Mouse (Mus musculus) limb, embryonic 15.5 days (tissue): ENCODE measurements around the gene Fermt2. TPM values are rescaled to one million over a fixed set of nuclear protein-coding genes. Genes with fewer than 3 reads are reported as not detected.
"Not testable (repeated sequence)": the region's sequence is repeated elsewhere in the genome, so short reads cannot be mapped to it uniquely, and the experiment has no call there.

ENCODE experiments used
- ATAC-seq: fragments of 200-750 bp; cut with Nextera tagmentation; 2 replicates; pipeline ENCODE4 v1.8.0; 2017; ENCODE audit warnings: low read depth, moderate TSS enrichment; ENCODE audit not compliant: insufficient number of reproducible peaks, low FRiP score, low TSS enrichment
- H3K27ac ChIP-seq: fragments of 300-500 bp; sonication (generic); 2 replicates; pipeline ENCODE4 v1.5.1; 2015; ENCODE audit warnings: moderate library complexity, mild to moderate bottlenecking, inconsistent platforms
- H3K27me3 ChIP-seq: fragments of 300-500 bp; sonication (generic); 2 replicates; pipeline ENCODE4 v1.6.1; 2015; ENCODE audit warnings: inconsistent platforms
- H3K36me3 ChIP-seq: fragments of 300-500 bp; sonication (generic); 2 replicates; pipeline ENCODE4 v1.6.1; 2015; ENCODE audit warnings: inconsistent platforms
- H3K4me1 ChIP-seq: fragments of 300-500 bp; sonication (generic); 2 replicates; pipeline ENCODE4 v1.6.1; 2015; ENCODE audit warnings: inconsistent platforms
- H3K4me2 ChIP-seq: fragments of 300-500 bp; sonication (generic); 2 replicates; pipeline ENCODE4 v1.6.1; 2015; ENCODE audit warnings: mild to moderate bottlenecking, inconsistent platforms
- H3K4me3 ChIP-seq: fragments of 300-500 bp; sonication (generic); 2 replicates; pipeline ENCODE4 v1.5.1; 2015; ENCODE audit warnings: mild to moderate bottlenecking, inconsistent platforms
- H3K9ac ChIP-seq: fragments of 300-500 bp; sonication (generic); 2 replicates; pipeline ENCODE4 v1.6.1; 2015; ENCODE audit warnings: inconsistent platforms
- H3K9me3 ChIP-seq: fragments of 300-500 bp; sonication (generic); 2 replicates; pipeline ENCODE4 v1.6.1; 2016; ENCODE audit warnings: inconsistent platforms
- WGBS: fragments of 180-500 bp; shearing (Covaris S2); methylation state at CpG from one replicate; pipeline ENCODE4 v1.1.7; 2015; 5-methylcytosine and 5-hydroxymethylcytosine counted together
- polyA plus RNA-seq: library from polyadenylated mRNA; unstranded; fragments of >200 nt; fragmentation: Nextera tagmentation; extraction: Ambion mirVana; gene quantifications from 2 replicates; pipeline ENCODE4 v1.2.1, GENCODE M21; 2015

Gene Fermt2
- polyA plus RNA-seq, 1 experiment from 2014 or later, result 136 TPM

DNA sequence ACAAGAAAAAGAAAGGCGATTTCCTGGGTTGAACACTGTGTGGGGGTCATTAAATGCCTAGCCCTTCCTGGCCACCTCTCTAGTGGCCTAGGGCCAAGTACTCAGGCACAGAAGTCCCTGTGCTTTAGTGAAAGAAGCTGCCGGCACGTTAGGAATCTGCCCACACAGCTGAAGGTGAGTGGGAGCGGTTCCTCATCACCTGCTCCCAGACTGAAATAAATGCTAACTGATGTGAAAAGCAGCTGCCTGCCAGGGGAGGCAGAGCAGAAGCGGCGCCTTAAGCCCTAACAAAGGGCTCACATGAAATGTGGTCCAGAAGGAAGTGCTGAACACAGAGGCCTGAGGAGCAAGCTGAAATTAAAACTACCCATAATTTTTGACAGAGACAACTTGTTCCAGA lies 22.9 kb downstream of the Fermt2 start:
- no peak overlapping the region for H3K4me2 ChIP-seq
- peaks cover 43% of the 10 kb centered on the region for H3K4me1 ChIP-seq
- WGBS, result 7% methylated on average over 6 of the region's 6 CpGs
- peak overlapping the region; percentile 47; the same call in 1 of the 2 replicates for H3K27ac ChIP-seq
- H3K27me3 ChIP-seq, result no peaks in the 10 kb centered on the region
- ATAC-seq, result no peak
- no peak overlapping the region for H3K9ac ChIP-seq
- H3K9me3 ChIP-seq, result no peaks in the 10 kb centered on the region
- H3K4me3 ChIP-seq, result no peak overlapping the region
- H3K36me3 ChIP-seq, result peaks cover 14% of the 10 kb centered on the region

DNA sequence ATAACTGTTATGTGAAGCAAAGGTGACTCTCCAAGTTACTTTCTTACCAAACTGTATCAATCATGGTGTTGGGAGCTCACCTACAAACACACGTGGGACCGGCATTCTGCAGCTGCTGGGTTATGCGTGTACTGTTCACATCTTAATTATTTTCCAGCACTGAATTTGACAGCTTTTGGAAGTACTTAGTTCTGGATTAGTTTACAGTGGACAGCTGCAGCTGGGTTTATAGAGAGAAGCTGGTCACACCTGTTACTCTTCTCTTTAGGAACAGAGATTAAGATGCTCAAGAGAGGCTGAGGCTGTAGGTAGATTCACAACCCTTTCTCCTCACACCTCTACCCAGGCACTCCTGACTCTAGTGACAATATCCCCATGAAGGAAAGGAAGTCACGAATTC lies 23.8 kb downstream of the Fermt2 start:
- H3K9me3 ChIP-seq, result no peaks in the 10 kb centered on the region
- H3K36me3 ChIP-seq, result peaks cover 14% of the 10 kb centered on the region
- peaks cover 41% of the 10 kb centered on the region for H3K4me1 ChIP-seq
- no peak overlapping the region for H3K9ac ChIP-seq
- no peaks in the 10 kb centered on the region for H3K27me3 ChIP-seq
- no peak overlapping the region for H3K4me3 ChIP-seq
- WGBS, result 80% methylated on average over 4 of the region's 4 CpGs
- no peak overlapping the region for H3K4me2 ChIP-seq
- ATAC-seq, result no peak
- H3K27ac ChIP-seq, result no peak overlapping the region

DNA sequence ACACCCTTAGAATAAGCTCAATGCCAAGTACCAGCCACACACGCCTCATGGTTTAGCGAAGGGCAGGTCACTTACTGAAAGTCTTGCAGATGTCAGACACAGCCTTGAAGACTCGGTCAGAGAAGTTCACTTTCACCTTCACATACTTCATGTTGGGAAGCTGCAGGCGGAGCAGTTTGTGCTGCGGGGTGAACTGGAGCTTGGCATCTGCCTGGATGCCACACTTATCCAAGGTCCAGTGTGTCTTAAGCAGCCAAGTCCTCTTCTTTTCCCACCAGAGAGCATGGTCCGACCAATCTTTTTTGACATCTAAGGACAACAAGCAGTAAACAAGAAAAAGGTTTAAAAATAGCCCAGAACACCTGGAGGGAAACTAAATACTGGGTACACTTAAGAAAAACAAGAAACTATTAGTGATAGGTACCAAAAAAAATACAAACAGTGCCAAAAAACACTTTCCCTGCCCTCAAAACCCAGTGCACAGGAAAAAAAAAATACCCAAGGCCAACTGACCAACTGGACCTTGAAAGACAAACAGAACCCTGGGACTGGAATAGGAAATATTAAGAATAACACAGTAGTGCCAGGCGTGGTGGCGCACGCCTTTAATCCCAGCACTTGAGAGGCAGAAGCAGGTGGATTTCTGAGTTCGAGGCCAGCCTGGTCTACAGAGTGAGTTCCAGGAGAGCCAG lies 25.4 kb downstream of the Fermt2 start:
- peaks cover 22% of the 10 kb centered on the region for H3K36me3 ChIP-seq
- H3K27ac ChIP-seq, result no peak overlapping the region
- no peaks in the 10 kb centered on the region for H3K27me3 ChIP-seq
- H3K4me3 ChIP-seq, result no peak overlapping the region
- ATAC-seq, result no peak
- H3K4me2 ChIP-seq, result no peak overlapping the region
- 84% methylated on average over 10 of the region's 10 CpGs for WGBS
- no peaks in the 10 kb centered on the region for H3K9me3 ChIP-seq
- H3K9ac ChIP-seq, result no peak overlapping the region
- peaks cover 29% of the 10 kb centered on the region for H3K4me1 ChIP-seq

DNA sequence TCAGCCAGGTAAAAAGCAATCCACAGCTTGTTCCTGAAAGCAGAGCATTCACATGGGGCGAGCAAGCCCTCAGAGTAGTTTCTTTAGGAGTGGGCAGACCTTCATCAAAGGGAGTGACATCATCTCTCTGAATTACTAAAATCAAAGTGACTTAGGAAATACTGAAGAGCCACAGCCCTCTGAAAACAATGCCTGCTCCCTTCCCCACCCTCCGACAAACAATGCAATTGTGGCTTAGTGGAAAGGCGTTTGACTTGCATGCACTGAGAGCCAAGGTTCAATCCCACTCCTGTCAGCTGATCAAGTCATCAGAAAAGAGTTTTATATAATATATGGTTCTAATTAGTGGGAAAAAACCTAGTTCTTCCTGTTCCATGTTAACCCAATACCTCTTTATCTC lies 26.0 kb downstream of the Fermt2 start:
- H3K4me2 ChIP-seq, result no peak overlapping the region
- no peaks in the 10 kb centered on the region for H3K27me3 ChIP-seq
- H3K9me3 ChIP-seq, result no peaks in the 10 kb centered on the region
- peaks cover 25% of the 10 kb centered on the region for H3K36me3 ChIP-seq
- H3K9ac ChIP-seq, result no peak overlapping the region
- H3K4me3 ChIP-seq, result no peak overlapping the region
- 71% methylated on average over 3 of the region's 3 CpGs for WGBS
- no peak for ATAC-seq
- H3K27ac ChIP-seq, result no peak overlapping the region
- H3K4me1 ChIP-seq, result peaks cover 25% of the 10 kb centered on the region

DNA sequence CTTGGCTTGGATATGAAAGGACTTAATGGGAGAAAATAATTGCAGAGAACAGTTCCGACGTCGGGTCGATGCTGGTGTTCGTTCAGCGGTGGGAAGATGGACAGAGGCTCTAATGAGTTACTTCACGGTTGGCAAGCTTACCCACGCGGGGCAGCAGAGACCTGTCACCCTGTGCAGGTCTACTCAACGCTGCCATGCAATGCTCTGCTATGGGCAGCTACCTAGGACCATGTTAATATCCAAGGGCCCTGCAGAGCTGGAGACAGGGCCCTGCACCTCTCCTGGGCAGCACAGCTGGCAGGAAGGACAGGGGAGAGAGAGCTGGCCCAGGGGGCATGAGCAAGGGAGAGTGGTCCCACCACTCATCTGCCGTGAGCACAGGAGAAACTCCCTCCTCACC lies 29.9 kb downstream of the Fermt2 start:
- Histone ChIP-seq H3K9me3 (no peaks in the 10 kb centered on the region), H3K4me1 (no peaks in the 10 kb centered on the region), H3K36me3 (peaks cover 44% of the 10 kb centered on the region), H3K27me3 (no peaks in the 10 kb centered on the region), H3K4me3 (no peak overlapping the region), H3K4me2 (no peak overlapping the region), H3K27ac (no peak overlapping the region), H3K9ac (no peak overlapping the region)
- WGBS, result 91% methylated on average over 11 of the region's 11 CpGs
- ATAC-seq, result no peak

DNA sequence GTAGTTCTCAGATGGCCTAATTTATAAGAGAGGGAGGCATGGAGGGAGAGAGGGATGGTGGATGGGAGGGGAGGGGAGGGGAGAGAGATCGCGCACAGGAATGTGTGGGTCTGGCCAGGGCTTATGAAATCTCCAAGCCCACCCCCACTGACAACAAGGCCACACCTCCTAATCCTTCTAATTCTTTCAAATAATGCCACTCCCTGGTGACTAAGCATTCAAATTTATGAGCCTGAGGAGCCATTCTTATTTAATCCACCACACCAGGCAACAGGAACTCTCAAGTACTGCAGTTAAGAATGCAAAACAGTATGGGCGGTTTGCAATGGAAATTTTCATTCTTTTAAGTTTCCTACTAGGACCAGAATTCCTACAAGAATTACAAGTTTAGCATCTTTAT lies 32.8 kb downstream of the Fermt2 start:
- Histone ChIP-seq H3K9me3 (no peaks in the 10 kb centered on the region), H3K27ac (no peak overlapping the region), H3K9ac (no peak overlapping the region), H3K4me2 (no peak overlapping the region), H3K4me1 (no peaks in the 10 kb centered on the region), H3K27me3 (no peaks in the 10 kb centered on the region), H3K4me3 (no peak overlapping the region), H3K36me3 (peaks cover 35% of the 10 kb centered on the region)
- WGBS, result 86% methylated on average over 3 of the region's 3 CpGs
- no peak for ATAC-seq

DNA sequence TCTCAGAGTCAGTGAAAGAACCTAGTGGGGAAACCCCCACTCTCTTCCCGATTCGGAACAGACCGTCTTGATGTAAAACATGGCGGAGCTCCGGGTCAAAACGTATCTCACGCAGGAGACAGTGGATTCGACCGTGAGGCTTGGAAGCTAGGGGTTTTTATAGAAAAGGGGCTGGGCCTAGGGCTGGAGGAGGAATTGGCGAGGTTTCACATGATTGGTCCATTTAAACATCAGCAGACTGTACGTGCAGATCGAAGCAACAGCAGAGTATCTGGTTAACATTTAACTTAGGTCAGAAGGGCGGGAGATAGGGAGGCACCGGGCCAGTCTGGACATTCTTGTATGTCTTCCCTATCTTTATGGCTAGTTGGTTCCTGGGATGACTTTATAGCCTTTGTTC lies 34.1 kb downstream of the Fermt2 start:
- H3K9ac ChIP-seq, ATAC-seq, H3K4me2 ChIP-seq, H3K4me3 ChIP-seq, H3K27ac ChIP-seq, H3K9me3 ChIP-seq, H3K27me3 ChIP-seq, H3K4me1 ChIP-seq: not testable (repeated sequence)
- 93% methylated on average over 14 of the region's 14 CpGs for WGBS
- peaks cover 35% of the 10 kb centered on the region for H3K36me3 ChIP-seq

DNA sequence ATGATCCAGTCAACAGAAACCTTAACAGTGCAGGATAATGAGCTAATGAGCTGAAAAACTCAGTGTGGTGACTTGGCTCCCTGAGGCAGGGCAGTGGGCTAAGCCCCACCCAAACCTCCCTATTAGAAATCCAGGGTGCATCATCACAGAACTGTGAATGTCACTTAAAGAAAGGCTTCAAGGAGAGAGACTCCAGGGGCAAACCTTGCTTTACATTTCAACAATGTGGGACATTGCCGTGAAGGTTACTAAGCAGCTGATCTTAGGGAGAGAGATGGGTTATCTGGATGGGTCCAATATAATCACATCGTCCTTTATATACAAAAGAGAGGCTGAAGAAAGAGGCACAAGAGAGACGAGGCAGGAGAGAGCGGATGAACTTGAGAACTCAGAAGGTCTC lies 36.0 kb downstream of the Fermt2 start:
- 97% methylated on average over 4 of the region's 4 CpGs for WGBS
- no peak overlapping the region for H3K4me2 ChIP-seq
- H3K9me3 ChIP-seq, result no peaks in the 10 kb centered on the region
- no peak overlapping the region for H3K4me3 ChIP-seq
- peaks cover 26% of the 10 kb centered on the region for H3K36me3 ChIP-seq
- H3K9ac ChIP-seq, result no peak overlapping the region
- no peaks in the 10 kb centered on the region for H3K4me1 ChIP-seq
- H3K27ac ChIP-seq, result no peak overlapping the region
- no peak for ATAC-seq
- no peaks in the 10 kb centered on the region for H3K27me3 ChIP-seq

DNA sequence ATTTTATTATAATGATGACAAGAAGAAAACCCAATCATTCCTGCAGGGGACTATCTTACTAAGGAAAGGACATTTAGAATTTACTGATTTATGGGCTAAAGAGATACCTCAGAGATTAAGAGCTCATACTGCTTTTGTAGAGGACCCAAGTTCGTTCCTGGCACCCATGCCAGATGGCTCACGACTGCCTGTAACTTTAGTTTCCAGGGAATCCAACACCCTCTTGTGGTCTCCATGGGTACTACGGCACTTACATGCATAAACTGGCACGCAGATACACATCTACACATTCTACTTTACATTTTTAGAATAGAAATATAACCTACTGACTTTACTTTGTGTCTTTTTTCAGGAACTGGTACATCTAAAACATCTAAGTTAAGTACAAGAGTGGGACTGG lies 37.2 kb downstream of the Fermt2 start:
- H3K4me2 ChIP-seq, result no peak overlapping the region
- H3K27me3 ChIP-seq, result no peaks in the 10 kb centered on the region
- H3K36me3 ChIP-seq, result peaks cover 15% of the 10 kb centered on the region; the same call in 1 of the 2 replicates
- H3K9me3 ChIP-seq, result no peaks in the 10 kb centered on the region
- no peaks in the 10 kb centered on the region for H3K4me1 ChIP-seq
- ATAC-seq, result no peak
- 91% methylated on average over 4 of the region's 4 CpGs for WGBS
- H3K27ac ChIP-seq, result no peak overlapping the region
- H3K4me3 ChIP-seq, result no peak overlapping the region
- no peak overlapping the region for H3K9ac ChIP-seq

DNA sequence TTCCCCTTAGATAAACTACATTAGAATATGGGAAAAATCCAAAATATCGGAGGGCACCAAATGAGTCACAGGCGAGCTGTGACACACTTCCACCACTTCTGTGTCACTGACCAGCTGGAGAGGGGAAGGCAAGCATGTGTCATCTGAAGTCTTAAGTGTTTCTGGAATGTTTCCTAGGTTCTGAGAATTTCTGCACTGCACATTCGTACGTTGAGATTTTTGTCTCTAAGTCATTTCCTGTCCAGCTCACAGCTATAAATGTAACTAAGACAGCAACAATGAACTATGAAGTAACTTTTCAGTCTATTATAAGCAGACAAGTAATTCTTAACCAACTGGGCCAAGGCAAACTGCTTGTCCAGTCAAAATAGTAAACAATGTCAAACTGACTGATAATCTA lies 37.9 kb downstream of the Fermt2 start:
- no peak for ATAC-seq
- Histone ChIP-seq H3K4me3 (no peak overlapping the region), H3K9ac (no peak overlapping the region), H3K36me3 (peaks cover 12% of the 10 kb centered on the region; the same call in 1 of the 2 replicates), H3K4me1 (no peaks in the 10 kb centered on the region), H3K4me2 (no peak overlapping the region), H3K9me3 (no peaks in the 10 kb centered on the region), H3K27ac (0 out of 2 replicates have a peak overlapping the region, but pooled peaks have one; percentile 8), H3K27me3 (no peaks in the 10 kb centered on the region)
- 60% methylated on average over 4 of the region's 4 CpGs for WGBS

DNA sequence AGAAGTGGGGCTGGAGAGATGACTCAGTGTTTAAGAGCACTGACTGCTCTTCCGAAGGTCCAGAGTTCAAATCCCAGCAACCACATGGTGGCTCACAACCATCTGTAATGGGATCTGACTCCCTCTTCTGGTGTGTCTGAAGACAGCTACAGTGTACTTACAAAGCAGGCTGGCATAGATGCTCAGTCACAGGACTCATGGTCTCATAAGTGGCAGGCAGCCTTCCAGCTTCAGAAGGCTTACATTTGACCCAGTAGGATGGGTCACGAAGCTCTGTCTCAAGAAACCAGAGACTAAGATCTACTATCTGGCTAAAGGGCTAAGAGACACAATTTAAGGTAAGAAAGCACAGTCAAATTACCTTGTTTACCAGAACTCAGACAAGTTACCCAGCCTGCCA lies 42.7 kb downstream of the Fermt2 start:
- not testable (repeated sequence) for H3K4me2 ChIP-seq, H3K4me3 ChIP-seq, H3K9ac ChIP-seq, H3K4me1 ChIP-seq, H3K27ac ChIP-seq, H3K27me3 ChIP-seq, ATAC-seq, H3K9me3 ChIP-seq
- 89% methylated on average over 2 of the region's 2 CpGs for WGBS
- peaks cover 10% of the 10 kb centered on the region; the same call in 1 of the 2 replicates for H3K36me3 ChIP-seq

DNA sequence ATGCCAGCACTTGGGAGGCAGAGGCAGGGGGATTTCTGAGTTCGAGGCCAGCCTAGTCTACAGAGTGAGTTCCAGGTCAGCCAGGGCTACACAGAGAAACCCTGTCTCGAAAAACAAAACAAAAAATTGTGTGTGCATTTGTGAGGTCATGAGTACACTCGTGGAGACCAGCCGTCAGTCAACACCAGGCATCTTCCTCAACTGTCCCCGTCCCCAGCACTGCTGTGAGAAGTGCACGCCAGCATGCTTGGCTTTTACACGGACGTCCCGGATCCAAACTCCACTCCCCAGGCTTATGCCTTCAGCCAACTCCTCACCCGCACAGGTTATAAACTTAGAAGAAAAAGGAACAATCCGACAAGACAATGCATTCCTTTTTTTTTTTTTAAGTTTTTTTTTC lies 46.6 kb downstream of the Fermt2 start:
- not testable (repeated sequence) for H3K9ac ChIP-seq, H3K27ac ChIP-seq, H3K9me3 ChIP-seq, H3K4me3 ChIP-seq, H3K4me1 ChIP-seq, H3K27me3 ChIP-seq, H3K4me2 ChIP-seq, ATAC-seq
- WGBS, result 91% methylated on average over 11 of the region's 11 CpGs
- H3K36me3 ChIP-seq, result peaks cover 29% of the 10 kb centered on the region
